Mouse (Mus musculus) monocyte, adult 5-6 weeks (primary cell): ENCODE results near the gene Asrgl1. TPM values are rescaled to one million over a fixed set of nuclear protein-coding genes. Genes with fewer than 3 reads are reported as not detected.
"Not testable (repeated sequence)": the region's sequence is repeated elsewhere in the genome, so short reads cannot be mapped to it uniquely, and the experiment has no call there.

Experiments
- ATAC-seq: fragments of 153-309, 156-312 bp; replicated peaks from 2 replicates; pipeline ENCODE4 v1.8.0; 2017; ENCODE audit warnings: mild to moderate bottlenecking; ENCODE audit not compliant: low TSS enrichment, insufficient number of reproducible peaks, severe bottlenecking, poor library complexity, low FRiP score
- total RNA-seq: library from RNA; stranded (forward); fragments of 200-1000, 200-491, 200-594 nt; gene quantifications from 3 replicates; pipeline ENCODE4 v1.2.3, GENCODE M21; 2017

Gene Asrgl1
- 6.1 to 14.4 TPM (median 7.8 TPM) in 3 replicates for total RNA-seq

DNA sequence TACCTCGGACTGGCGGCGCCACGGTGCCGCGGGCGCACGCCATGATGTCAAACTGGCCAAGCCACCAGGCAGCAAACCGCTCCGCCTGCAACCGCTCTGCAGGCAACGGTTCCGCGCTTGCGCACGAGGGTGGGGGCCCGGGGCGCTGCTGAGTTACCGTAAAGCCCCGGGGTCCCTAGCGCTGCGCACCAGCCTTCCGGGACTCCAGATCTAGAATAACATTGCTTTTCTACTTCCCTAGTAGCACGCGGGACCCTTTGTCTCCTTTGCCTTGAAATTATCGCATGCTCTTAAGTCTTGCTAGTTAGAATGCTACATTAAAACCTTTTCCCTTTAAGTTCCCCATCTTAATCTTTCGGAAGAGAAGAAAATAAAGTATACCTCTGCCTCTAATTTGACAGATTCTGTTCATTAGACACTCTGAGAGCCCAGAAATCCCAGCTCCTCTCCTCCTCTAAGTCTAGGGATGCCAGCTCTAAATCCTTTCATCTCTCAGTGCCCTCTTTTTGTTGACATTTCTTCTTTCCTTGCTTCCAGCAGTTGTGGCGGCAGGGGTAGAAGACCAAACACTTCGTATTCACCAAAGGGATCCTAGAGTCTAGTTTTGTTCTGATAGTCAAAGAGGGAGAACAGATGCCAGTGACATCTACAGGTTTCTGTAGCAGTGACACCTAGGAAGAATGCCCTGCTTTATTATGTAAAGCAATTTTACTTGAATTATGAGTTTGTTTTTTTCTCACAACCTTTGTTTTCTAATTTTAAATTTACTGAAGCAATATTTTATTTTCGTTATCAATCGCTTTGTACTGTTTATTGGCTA, at the start of gene Asrgl1:
Asrgl1 (minus strand) TSS at position 125 of the 820 bp plus-strand sequence.
- peak; percentile 73 for ATAC-seq

- no peak for ATAC-seq
Observed at GRCm38 (mm10) chr19:9146214-9146613, 10.8 kb upstream of the Asrgl1 start.

DNA sequence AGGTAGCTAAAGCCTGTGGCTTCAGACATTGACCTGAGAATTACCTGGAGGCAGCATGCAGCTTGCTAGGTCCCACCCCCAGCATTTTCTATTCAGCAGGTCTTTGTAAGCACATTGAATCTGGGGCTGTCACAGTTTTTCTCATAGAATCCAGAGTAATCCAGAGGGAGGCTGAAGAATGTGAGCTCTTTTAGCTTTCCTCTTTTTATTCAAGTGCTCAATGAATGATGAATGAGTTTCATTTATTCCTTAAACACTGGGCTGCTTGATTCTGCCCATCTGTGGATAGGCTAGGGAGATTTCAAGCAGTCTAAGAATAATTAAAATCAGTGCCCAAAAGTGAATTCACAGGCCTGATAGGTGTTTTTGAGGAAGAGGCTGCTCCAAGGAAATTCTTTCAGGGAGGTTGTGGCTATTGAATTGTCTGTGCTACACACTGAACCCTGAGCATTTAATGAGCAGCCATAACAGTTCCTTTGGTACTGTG, 8.2 kb upstream of the Asrgl1 start:
- ATAC-seq: no peak

GRCm38 (mm10) chr19:9143230-9143629, 7.8 kb upstream of the Asrgl1 start:
- ATAC-seq: no peak

DNA sequence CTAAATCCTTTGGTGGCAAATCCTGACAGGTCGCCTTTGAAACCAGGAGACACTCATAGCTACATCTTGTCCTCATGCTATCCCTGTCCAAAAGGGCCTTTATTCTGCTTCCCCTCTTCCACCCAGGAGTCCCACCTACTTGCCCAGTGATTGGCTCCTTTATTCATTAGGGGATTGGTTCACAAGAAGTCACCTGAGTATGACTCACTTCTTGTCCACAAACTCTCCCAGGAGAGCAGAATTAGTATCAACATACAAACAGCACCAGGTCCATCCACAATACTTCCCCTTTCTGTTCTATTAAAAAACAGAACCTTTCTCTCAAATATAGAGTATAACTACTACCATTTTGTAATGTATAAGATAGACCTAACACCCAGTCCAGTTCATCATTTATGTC, 4.9 kb upstream of the Asrgl1 start:
- not testable (repeated sequence) for ATAC-seq

- no peak for ATAC-seq
Observed at GRCm38 (mm10) chr19:9137159-9137558, 1.7 kb upstream of the Asrgl1 start.

DNA sequence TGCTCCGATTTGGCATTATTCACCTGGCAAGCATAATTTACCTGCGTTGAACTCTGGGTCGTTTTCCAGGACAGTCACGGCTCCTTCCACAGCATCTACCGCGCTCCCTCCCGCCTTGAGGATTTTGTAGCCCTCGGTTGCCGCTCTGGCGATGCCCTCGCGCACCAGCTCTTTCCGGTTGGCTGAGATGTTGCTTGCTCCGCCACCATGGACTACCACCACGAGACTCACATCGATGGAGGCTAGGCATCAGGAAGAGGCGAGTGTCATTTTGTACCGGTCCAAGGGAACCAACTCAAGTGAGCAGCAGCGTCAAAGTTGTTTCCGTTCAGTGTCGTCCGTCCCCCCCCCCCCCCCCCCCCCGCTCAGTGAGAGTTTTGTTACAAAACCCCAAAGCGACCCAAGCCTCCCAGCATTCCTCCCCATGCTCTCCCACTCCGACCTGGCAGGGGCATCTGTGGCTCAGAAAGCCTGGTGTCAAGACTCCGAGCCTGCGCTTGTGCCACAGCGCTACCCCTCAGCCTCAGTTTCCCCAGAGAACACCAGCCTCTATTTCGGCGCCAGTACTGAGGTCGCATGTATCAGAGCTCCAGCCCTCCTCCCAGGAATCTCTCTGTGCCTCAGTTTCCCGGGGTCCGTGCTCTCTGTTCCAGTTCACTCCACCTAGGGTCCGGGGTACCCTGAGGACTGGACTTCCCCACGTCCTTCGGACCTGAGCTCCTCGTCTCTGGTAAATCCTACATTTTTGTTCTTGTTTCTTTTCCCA, 507 bp downstream of the Asrgl1 start:
- peak; percentile 60 for ATAC-seq

- ATAC-seq: no peak
Observed at GRCm38 (mm10) chr19:9129996-9130395, 5.4 kb downstream of the Asrgl1 start.

DNA sequence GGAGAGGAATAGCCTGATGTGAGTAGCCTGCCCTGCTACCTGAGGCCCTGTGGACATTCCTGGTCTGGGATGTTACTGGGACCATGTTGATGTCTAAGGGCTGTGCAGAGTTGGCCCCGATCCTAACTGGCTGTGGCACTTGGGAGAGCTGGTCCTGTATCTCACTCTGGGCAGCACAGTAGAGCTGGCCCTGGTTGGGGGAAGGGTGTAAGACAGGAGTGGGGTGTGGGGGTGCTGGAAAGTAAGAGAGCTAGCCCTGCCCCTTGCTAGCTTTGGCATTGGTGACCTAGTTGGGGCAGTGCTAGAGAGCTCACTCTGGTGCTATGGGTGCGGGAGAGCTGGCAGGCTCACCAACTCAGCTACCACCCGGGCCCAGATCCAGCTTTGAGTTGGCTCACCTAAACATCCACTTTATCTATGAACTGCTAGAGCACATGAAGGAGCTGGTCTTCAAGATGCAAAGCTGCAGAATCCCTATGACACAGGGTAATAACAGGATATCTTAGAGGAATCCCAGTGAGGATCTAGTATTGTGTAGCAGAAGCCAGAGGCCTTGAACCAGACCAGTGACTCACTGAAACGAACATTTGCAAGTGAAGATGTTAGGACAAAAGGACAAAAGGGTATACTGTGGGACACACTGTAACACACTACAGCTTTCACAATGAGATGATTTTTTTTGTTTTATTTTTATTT, 6.8 kb downstream of the Asrgl1 start:
- ATAC-seq: no peak

- ATAC-seq: not testable (repeated sequence)
Observed at GRCm38 (mm10) chr19:9123986-9124385, 11.4 kb downstream of the Asrgl1 start.

- ATAC-seq: peak; percentile 54
Observed at GRCm38 (mm10) chr19:9122390-9122789, 13.0 kb downstream of the Asrgl1 start.

DNA sequence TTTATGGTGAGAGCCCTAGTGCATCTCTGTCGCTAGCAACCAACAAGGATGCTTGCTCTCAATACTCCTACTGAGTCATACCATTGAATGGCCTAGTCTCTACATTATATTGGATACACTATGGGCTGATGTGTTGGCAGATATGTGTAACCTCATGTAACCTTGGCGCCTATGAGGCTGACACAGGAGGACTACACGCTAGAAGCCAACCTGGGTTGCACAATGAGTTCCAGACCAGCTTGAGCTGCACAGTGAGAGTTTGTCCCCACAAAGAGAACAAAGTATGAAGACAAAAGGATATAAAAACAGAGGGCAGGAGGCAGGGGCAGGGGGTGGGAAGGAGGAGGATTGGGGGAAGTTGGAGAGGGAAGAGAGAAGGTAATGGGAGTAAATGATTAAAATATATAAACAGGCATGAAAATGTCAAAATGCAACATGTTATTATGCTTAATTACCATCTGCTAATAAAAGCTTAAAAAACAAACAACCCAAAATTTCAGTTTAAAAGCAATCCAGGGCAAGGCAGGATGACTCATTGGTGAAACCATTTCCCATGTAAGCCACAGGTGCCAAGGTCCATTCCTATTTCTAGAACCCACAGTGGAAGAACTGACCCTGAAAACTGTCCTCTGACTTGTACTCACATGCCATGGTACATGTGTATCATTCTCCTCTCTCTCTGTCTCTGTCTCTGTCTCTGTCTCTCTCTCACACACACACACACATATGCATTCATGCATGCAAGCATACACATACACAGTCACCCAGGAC, 15.6 kb downstream of the Asrgl1 start:
- no peak for ATAC-seq

DNA sequence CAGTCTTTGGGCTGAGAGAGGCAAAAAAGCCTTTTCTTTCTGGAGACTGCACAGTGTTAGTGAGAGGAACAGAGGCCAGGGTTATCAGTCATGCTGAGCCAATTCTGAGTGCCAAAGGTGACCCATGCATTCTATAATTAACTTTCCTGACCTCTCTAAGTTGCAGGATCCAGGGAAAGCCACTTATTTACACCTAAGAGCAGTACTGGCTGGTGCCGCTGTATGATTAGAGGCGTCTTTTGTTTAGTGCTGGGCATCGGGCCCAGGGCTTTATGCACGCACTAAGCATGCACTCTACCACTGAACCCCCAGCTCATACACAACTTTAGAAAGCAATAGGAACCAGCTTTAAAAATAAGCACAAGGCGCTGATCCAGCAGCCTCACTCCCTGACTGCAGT, 18.2 kb downstream of the Asrgl1 start:
- no peak for ATAC-seq

DNA sequence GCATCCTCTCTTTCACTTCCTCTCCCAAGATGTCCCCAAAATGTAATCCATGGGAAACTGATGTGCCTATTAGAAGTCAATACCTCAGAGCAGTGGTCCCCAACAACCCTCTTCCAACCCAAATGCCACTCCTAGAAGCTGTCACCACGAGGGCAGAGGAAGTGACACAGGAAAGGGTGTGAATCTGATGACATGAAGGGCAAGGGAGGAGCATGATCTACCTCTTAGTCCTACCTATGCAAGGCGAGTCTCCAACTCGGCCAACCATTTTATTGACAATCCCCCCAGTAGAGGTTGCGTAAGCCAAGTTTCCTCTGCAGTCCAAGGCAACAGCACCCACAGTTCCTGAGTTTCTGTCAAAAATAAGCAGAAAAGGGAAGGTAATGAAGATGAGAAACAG, 19.2 kb downstream of the Asrgl1 start:
- ATAC-seq: no peak

- no peak for ATAC-seq
Observed at GRCm38 (mm10) chr19:9112043-9112442, 23.4 kb downstream of the Asrgl1 start.

DNA sequence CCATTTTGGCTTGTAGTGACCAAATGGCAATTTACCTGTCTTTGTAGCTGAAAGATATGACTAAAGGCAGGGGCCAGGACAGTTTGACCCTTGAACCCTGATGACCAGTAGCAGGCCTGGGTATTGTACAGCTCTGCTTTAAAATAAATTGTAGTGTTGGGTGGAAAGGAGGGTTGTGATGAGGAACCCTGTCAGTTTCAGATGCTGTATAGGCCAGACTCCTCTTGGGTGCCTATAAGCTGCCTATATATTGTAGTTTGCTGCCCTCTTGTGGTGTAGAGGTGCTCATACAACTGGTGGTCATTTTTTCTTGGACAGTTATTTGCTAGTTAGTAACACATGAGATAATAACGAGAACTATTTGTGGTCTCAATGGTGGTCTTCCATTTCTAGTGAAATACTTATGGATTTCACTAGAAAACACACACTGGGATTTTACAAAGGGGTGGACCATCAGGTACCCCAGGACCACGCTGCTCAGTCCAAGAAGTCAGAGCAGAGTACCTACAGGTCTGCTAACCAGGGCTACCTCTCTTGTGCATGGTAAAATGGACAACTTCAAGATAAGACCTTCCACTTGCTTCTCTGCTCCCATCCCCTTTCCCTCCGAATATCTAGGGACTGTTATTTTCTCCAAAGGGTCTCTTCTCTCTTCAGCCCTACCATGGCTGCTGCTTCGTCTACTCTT, 25.1 kb downstream of the Asrgl1 start:
- ATAC-seq: peak; percentile 77

- no peak for ATAC-seq
Observed at GRCm38 (mm10) chr19:9108536-9108935, 26.9 kb downstream of the Asrgl1 start.

- no peak for ATAC-seq
Observed at GRCm38 (mm10) chr19:9107379-9107755, 28.1 kb downstream of the Asrgl1 start.
